Mouse (Mus musculus) gastrocnemius, postnatal 36 days (tissue): Measurements from ENCODE around the gene Prkcb. TPM values are rescaled to one million over a fixed set of nuclear protein-coding genes. Genes with fewer than 3 reads are reported as not detected.

ENCODE experiments used
- DNase-seq, 2 experiments: peaks; one replicate each; pipeline ENCODE4 v3.0.0; 2022
- intact Hi-C: fragments of 180-260 bp; cut with DNase I; formaldehyde crosslinking; loops from one replicate; pipeline ENCODE4 v1.15.1; 2025
- total RNA-seq, 2 experiments: library from RNA; stranded (reverse); gene quantifications; 2 replicates each; pipeline ENCODE4 v1.2.3; 2021

Prkcb gene
- total RNA-seq, 2 experiments from 2014 or later = 1.4 to 1.8 TPM

GRCm38 (mm10) chr7:122434941-122435340 is 146.4 kb downstream of the Prkcb start:
- intact Hi-C loops = no loop called here
- no peak for DNase-seq

DNA sequence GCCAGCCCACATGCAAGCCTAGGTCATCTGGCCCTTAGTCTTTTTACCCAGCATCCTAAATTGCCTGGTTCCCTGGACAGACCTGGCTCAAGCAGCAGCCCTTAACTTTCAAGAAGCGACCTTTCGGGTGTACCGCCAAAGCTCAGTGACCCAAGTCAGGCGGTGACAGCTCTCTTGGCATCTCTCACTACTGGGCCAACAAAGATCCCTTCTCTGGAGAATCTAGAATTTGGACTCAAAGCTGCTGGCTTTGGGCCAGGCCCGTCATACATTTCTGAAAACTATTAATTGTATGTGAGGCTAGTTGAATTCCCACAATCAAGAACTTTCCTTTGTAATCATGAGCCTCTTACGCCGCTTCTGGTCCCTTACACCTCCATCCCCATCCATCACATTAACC is 147.0 kb downstream of the Prkcb start:
- DNase-seq = no peak
- intact Hi-C loops = no loop called here

GRCm38 (mm10) chr7:122437390-122437789 is 148.8 kb downstream of the Prkcb start:
- DNase-seq = no peak
- intact Hi-C loops = no loop called here

- intact Hi-C loops = no loop called here
- no peak for DNase-seq
Observed at GRCm38 (mm10) chr7:122445056-122445455, 156.5 kb downstream of the Prkcb start.

DNA sequence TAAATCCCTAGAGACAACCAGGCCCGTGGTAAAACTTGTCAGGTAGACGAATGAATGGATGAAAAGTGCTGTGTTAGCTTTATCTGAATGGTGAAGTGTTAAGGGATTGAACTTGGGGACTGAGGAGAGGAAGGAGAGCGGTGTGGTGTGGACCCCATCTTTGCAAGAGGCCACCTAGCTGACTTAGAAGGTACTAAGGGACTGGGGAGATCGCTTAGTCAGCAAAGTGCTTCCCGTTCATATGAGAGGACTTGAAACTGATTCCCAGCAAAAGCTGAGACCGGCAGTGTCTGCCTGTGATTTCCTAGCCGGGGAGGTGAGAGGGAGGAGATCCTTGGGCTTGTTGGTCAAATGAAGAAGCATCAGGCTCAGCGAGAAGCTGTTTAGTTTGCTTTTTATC is 164.1 kb downstream of the Prkcb start:
- intact Hi-C loops = no loop called here
- no peak for DNase-seq

DNA sequence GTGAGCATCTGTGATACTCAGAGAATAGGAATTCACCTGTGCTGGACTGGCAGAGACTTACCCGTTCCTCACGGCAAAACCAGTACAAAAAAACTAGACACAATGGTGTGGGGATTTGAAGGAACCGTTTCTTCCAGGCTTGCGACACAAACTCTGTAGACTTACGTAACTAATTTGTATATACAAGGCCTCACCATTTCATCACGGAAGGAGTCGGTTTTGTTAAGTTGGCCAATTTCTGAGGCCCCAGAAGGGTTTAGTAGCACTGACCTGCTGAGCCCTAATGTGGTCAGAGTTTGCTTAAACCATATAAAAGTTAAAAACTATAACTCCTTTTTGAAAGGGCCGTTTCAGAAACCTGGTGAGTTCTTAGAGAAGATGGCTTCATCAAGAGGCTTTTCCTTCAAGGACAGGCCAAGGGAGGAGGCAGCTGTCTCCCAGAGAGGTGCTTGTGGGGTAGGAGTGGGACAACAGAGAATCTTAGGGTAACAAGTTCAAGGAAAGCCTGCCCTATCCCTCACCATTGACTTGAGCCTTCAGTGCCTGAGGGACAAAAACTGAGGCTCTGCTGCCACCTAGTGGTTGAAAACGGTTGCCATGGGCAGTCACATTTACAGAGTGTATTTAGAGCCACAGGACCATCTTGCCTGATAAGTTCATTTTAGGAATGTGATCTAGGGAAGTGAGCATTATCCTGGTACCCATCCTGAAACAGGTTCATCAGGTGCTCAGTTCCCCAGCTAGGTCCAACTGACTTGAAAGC is 170.8 kb downstream of the Prkcb start:
- intact Hi-C loops = no loop called here
- peak; percentile 56 to 67 for DNase-seq

- intact Hi-C loops = loop anchor here (5.0 kb wide), 1 partner anchor 258 kb away; no protein-coding TSS in a partner anchor
- no peak for DNase-seq
Observed at GRCm38 (mm10) chr7:122460020-122460419, 171.5 kb downstream of the Prkcb start.

DNA sequence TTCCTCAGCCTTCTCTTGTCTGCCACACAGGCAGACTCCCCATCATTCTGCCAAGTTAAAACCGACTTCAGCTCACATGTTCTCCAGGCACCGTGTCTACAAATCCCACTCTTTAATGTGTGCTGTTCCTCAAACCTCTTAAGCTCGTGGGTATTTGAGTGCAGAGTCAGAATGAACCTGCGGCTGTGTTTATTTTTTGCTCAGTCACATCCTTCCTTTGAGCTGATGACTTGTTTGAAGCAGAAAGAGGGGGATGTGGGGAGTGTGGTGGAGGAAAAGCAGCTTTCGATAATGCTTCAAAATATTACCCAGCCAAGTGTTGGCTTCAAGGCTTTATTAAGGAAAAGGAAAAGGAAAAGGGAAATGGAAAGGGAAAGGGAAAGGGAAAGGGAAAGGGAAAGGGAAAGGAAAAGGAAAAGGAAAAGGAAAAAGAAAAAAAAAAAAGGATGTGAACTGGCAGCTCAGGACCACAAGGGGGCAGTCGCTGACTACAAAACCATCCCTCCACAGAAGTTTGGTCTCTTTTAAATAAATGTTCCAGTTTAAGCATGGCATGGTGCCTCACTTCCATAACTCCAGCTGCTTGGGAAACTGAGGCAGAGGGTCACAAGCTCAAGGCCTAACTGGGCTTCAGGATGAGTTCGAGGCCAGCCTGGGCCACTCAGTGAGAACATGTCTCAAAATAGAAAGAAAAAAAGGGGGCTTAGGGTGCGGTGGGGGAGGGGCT is 177.4 kb downstream of the Prkcb start:
- intact Hi-C loops = no loop called here
- no peak for DNase-seq

DNA sequence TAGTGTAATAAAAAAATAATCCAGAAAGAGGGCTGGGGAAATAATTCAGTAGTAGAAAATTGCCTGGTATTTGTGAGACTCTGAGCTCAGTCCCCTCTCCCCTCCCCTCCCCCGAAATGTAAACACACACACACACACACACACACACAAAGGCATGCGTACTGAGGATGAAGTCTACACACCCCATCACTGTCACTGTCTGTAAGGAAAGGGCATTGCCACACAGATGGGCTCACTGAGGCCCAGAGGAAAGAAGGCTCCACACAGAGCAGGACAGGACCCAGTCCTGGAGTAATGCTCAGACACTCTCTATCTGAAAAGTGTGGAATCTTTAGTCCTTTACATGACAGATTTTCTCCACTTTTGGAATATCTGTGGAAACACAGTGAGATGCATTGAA is 178.2 kb downstream of the Prkcb start:
- intact Hi-C loops = no loop called here

GRCm38 (mm10) chr7:122467831-122468230 is 179.3 kb downstream of the Prkcb start:
- intact Hi-C loops = no loop called here
- no peak for DNase-seq

More for the DNA sequence above, 178.2 kb downstream of the Prkcb start:
- no peak for DNase-seq

GRCm38 (mm10) chr7:122470370-122471280 is 182.1 kb downstream of the Prkcb start:
- peak; percentile 28 to 54 for DNase-seq
- intact Hi-C loops = loop anchor here (5.0 kb wide), 2 partner anchors 197 to 262 kb away; no protein-coding TSS in a partner anchor

- intact Hi-C loops = loop anchor here (2.0 to 5.0 kb wide), 3 partner anchors 195 to 449 kb away; no protein-coding TSS in a partner anchor
- DNase-seq = peak in 1 of 2 experiments; percentile 8
Observed at GRCm38 (mm10) chr7:122472223-122472622, 183.7 kb downstream of the Prkcb start.

GRCm38 (mm10) chr7:122475038-122475437 is 186.5 kb downstream of the Prkcb start:
- no peak for DNase-seq
- intact Hi-C loops = no loop called here

DNA sequence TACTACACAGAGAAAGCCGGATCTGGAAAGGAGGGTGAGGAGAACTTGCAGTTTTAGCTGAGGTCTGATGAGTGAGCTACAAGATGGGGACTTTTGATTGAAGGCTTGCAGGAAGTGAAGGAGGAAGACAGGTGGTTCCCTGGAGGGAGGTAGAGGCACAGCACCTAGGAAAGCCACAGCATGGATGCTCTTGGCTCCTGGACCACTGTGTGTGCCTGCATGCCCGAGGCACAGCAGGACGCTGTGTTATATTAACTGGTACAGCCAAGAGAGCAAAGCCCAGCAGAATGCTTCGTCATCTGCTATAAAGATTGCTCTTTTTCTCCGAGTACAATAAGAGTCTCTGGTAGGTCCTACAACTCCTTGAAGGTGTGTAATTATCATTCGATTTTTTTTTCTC is 188.1 kb downstream of the Prkcb start:
- intact Hi-C loops = no loop called here

GRCm38 (mm10) chr7:122477118-122477517 is 188.6 kb downstream of the Prkcb start:
- intact Hi-C loops = no loop called here
- no peak for DNase-seq

More for the DNA sequence above, 188.1 kb downstream of the Prkcb start:
- DNase-seq = no peak

- intact Hi-C loops = no loop called here
- DNase-seq = no peak
Observed at GRCm38 (mm10) chr7:122477566-122478564, 189.3 kb downstream of the Prkcb start.

DNA sequence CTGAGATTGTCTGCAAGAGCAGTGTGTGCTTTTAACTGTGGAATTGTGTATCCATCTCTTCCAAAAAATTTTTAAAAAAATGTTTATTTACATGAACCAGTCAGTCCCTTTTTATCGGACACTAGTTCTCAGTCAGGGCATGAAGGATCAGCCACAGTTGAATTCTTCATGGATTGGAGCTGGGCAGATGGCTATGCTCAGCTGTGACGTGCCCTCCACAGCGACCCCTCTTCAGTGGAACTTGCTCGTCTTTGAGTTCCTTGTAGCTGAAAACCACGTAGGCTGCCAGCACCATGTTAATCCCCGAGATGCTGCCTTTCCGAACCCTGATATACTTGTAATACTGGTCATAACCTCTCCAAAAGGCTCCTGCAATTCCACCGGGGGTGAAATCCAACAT is 195.4 kb downstream of the Prkcb start:
- intact Hi-C loops = no loop called here
- no peak for DNase-seq

- intact Hi-C loops = no loop called here
- no peak for DNase-seq
Observed at GRCm38 (mm10) chr7:122487929-122488571, 199.5 kb downstream of the Prkcb start.

DNA sequence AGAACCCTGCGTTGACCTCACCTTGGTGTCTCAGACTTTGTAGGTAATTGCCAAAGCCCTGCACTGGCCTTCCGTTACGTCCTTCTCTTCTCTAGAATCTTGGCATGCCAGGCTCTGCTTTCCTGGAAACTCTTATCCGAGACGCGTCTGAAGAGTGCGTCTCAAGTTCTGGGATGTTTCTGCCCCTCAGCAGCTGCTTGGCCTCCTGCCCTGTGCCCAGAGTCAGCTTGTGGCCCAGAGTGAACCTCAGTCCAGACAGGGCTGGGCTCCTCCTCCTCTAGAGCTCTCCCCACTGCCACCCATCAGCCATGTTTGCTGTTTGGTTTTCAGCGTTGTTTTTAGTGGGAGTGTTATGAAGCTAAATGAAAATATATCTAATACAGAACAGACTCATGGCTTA is 203.5 kb downstream of the Prkcb start:
- DNase-seq = peak; percentile 32 to 43
- intact Hi-C loops = no loop called here
